In the genomic region with DNA sequence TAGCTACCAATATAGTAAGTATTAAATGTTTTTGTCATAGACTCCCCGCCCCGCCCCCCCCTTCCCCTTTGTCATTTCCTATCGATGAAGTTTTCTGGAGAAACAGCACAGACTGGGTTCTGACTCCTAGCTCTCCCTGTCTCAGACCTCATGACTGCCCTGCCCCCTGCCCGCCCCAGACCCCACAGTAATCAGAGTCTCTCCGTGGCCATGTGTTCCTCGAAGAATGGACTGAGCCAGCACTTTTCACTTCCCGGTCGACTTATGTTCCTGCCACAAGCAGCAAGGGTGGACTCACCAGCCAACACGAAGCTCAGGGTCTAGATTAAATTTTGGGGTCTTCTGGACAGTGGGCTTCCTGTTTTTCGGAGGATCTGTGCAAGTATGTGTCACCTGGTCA, we compare ENCODE assay signal across 19 mouse cellular contexts.
"Had no signal": no experiment of that assay in that cellular context is flagged by ENCODE, and none has a peak within 500 bp of the region (broad histone marks: within the 10 kb centered on the region; RNA-seq: fewer than 3 reads in every experiment).

No protein-coding gene starts in this region.

- H3K9ac ChIP-seq: liver, embryonic 14.5 days; lung, embryonic 15.5 days; neural tube, embryonic 13.5 days had no signal

- H3K4me2 ChIP-seq: lung, embryonic 15.5 days; midbrain, embryonic 11.5 days; neural tube, embryonic 13.5 days had no signal

- DNase-seq: kidney, adult 2 months; kidney, postnatal 10 days; kidney, postnatal 4 days; layer of hippocampus, postnatal 36 days; lung, postnatal 14 days; lung, postnatal 4 days; thymus, adult 2 months; thymus, postnatal 14 days; thymus, postnatal 4 days had no signal

- ATAC-seq: intestine, postnatal 0 days; midbrain, embryonic 16.5 days had no signal

- H3K27ac ChIP-seq: layer of hippocampus, adult 2 months; left cerebral cortex, adult 2 months; liver, embryonic 14.5 days; lung, embryonic 15.5 days; neural tube, embryonic 13.5 days; stomach, postnatal 0 days had no signal

- H3K27me3 ChIP-seq: lung, embryonic 15.5 days had no signal

- H3K4me3 ChIP-seq: layer of hippocampus, adult 2 months; left cerebral cortex, adult 2 months; lung, embryonic 15.5 days; myocyte; neural tube, embryonic 13.5 days had no signal

- H3K36me3 ChIP-seq: lung, embryonic 15.5 days; neural tube, embryonic 13.5 days had no signal

- H3K9me3 ChIP-seq: lung, embryonic 15.5 days; neural tube, embryonic 13.5 days had no signal
